Mouse (Mus musculus): ENCODE results near the gene Fev. TPM values are rescaled to one million over a fixed set of nuclear protein-coding genes. Genes with fewer than 3 reads are reported as not detected.
A peak's percentile ranks its signal among the peaks of the same experiment; 100 is the strongest.

The Fev gene
- total and polyA plus RNA-seq, 2 experiments from 2014 or later, result 1.8 to 3.4 TPM

GRCm38 (mm10) chr1:74850251-74850650 lies 35.0 kb downstream of the Fev start:
- H3K36me3 ChIP-seq (ENCODE audit: insufficient read depth, low read length), result no peaks in the 10 kb centered on the region
- H3K27ac ChIP-seq (ENCODE audit: low read depth, low read length), result no peak overlapping the region
- DNase-seq (ENCODE audit: low spot score) (no peak), ATAC-seq (ENCODE audit: low FRiP score) (no peak)
- H3K9ac ChIP-seq (replicated peaks; ENCODE audit: low read length, poor library complexity, severe bottlenecking), result no peak overlapping the region
- no peaks in the 10 kb centered on the region for H3K9me3 ChIP-seq (ENCODE audit: low read length)
- H3K4me3 ChIP-seq (ENCODE audit: low read depth, low read length), result no peak overlapping the region
- no peak for TF ChIP-seq CTCF (IDR thresholded peaks at IDR 0.05)
- WGBS, result 30% methylated on average over 6 of the region's 6 CpGs
- H3K4me2 ChIP-seq (ENCODE audit: low read depth, low read length, poor library complexity, severe bottlenecking), result no peak overlapping the region
- H3K4me1 ChIP-seq (ENCODE audit: insufficient read depth, low read length), result peaks cover 5% of the 10 kb centered on the region; the same call in 1 of the 2 replicates
- no peaks in the 10 kb centered on the region for H3K27me3 ChIP-seq (ENCODE audit: insufficient read depth, low read length)

- H3K27me3 ChIP-seq (ENCODE audit: insufficient read depth, low read length), result no peaks in the 10 kb centered on the region
- H3K36me3 ChIP-seq (ENCODE audit: insufficient read depth, low read length), result no peaks in the 10 kb centered on the region
- H3K9ac ChIP-seq (replicated peaks; ENCODE audit: low read length, poor library complexity, severe bottlenecking), result no peak overlapping the region
- no peak overlapping the region for H3K4me2 ChIP-seq (ENCODE audit: low read depth, low read length, poor library complexity, severe bottlenecking)
- WGBS, result 47% methylated on average over 5 of the region's 5 CpGs
- H3K4me3 ChIP-seq (ENCODE audit: low read depth, low read length), result no peak overlapping the region
- H3K9me3 ChIP-seq (ENCODE audit: low read length), result no peaks in the 10 kb centered on the region
- DNase-seq (ENCODE audit: low spot score) (no peak), ATAC-seq (ENCODE audit: low FRiP score) (no peak)
- no peak for TF ChIP-seq CTCF (IDR thresholded peaks at IDR 0.05)
- H3K4me1 ChIP-seq (ENCODE audit: insufficient read depth, low read length), result peaks cover 5% of the 10 kb centered on the region; the same call in 1 of the 2 replicates
- H3K27ac ChIP-seq (ENCODE audit: low read depth, low read length), result no peak overlapping the region
These were observed 36.3 kb downstream of the Fev start for GRCm38 (mm10) chr1:74848946-74849345.

- no peak overlapping the region for H3K4me2 ChIP-seq (ENCODE audit: low read depth, low read length, poor library complexity, severe bottlenecking)
- 56% methylated on average over 9 of the region's 9 CpGs for WGBS
- DNase-seq (ENCODE audit: low spot score) (no peak), ATAC-seq (ENCODE audit: low FRiP score) (no peak)
- H3K4me3 ChIP-seq (ENCODE audit: low read depth, low read length), result no peak overlapping the region
- TF ChIP-seq CTCF (IDR thresholded peaks at IDR 0.05), result no peak
- H3K27me3 ChIP-seq (ENCODE audit: insufficient read depth, low read length), result no peaks in the 10 kb centered on the region
- H3K9ac ChIP-seq (replicated peaks; ENCODE audit: low read length, poor library complexity, severe bottlenecking), result no peak overlapping the region
- H3K9me3 ChIP-seq (ENCODE audit: low read length), result no peaks in the 10 kb centered on the region
- H3K4me1 ChIP-seq (ENCODE audit: insufficient read depth, low read length), result 0 out of 2 replicates have a peak, but pooled peaks cover 2% of the 10 kb centered on the region
- H3K27ac ChIP-seq (ENCODE audit: low read depth, low read length), result no peak overlapping the region
- no peaks in the 10 kb centered on the region for H3K36me3 ChIP-seq (ENCODE audit: insufficient read depth, low read length)
These were observed 38.9 kb downstream of the Fev start for GRCm38 (mm10) chr1:74846341-74846740.

- Histone ChIP-seq H3K36me3 (ENCODE audit: insufficient read depth, low read length) (no peaks in the 10 kb centered on the region), H3K9ac (replicated peaks; ENCODE audit: low read length, poor library complexity, severe bottlenecking) (no peak overlapping the region), H3K9me3 (ENCODE audit: low read length) (no peaks in the 10 kb centered on the region), H3K4me2 (ENCODE audit: low read depth, low read length, poor library complexity, severe bottlenecking) (no peak overlapping the region), H3K27ac (ENCODE audit: low read depth, low read length) (no peak overlapping the region), H3K4me3 (ENCODE audit: low read depth, low read length) (no peak overlapping the region), H3K4me1 (ENCODE audit: insufficient read depth, low read length) (no peaks in the 10 kb centered on the region), H3K27me3 (ENCODE audit: insufficient read depth, low read length) (no peaks in the 10 kb centered on the region)
- no peak for DNase-seq (ENCODE audit: low spot score)
- no peak for ATAC-seq (ENCODE audit: low FRiP score)
- 87% methylated on average over 5 of the region's 5 CpGs for WGBS
- no peak for TF ChIP-seq CTCF (IDR thresholded peaks at IDR 0.05)
These were observed 42.1 kb downstream of the Fev start for GRCm38 (mm10) chr1:74843090-74843489.

GRCm38 (mm10) chr1:74833255-74833654 lies 52.0 kb downstream of the Fev start:
- WGBS, result 87% methylated on average over 3 of the region's 3 CpGs
- DNase-seq (ENCODE audit: low spot score), result no peak
- no peaks in the 10 kb centered on the region for H3K36me3 ChIP-seq (ENCODE audit: insufficient read depth, low read length)
- no peaks in the 10 kb centered on the region for H3K4me1 ChIP-seq (ENCODE audit: insufficient read depth, low read length)
- TF ChIP-seq CTCF (IDR thresholded peaks at IDR 0.05), result no peak
- no peaks in the 10 kb centered on the region for H3K27me3 ChIP-seq (ENCODE audit: insufficient read depth, low read length)
- ATAC-seq (ENCODE audit: low FRiP score), result no peak
- no peak overlapping the region for H3K4me2 ChIP-seq (ENCODE audit: low read depth, low read length, poor library complexity, severe bottlenecking)
- H3K9ac ChIP-seq (replicated peaks; ENCODE audit: low read length, poor library complexity, severe bottlenecking), result no peak overlapping the region
- H3K27ac ChIP-seq (ENCODE audit: low read depth, low read length), result no peak overlapping the region
- H3K9me3 ChIP-seq (ENCODE audit: low read length), result no peaks in the 10 kb centered on the region
- no peak overlapping the region for H3K4me3 ChIP-seq (ENCODE audit: low read depth, low read length)

MicroRNAs within 50 kb of the gene (microRNA counts, 519-probe panel; counts per million panel counts)
- microRNA mmu-miR-375, result 528 counts per million, percentile 58 among the panel's probes with 10 or more counts

Small RNA genes lying within 50 kb of the gene (microRNA-seq; reads per million reads assigned to microRNA genes)
- gene Mir375 (ENCODE audit: borderline number of aligned reads), result 298 reads per million, percentile 58 among the genes with 10 or more reads in this experiment

Other genes starting within 250 kb of the Fev start
- gene Ttll4, start 223.7 kb downstream of the Fev start, total RNA-seq (2014; rRNA removed), result 25.9 and 26.2 TPM in 2 replicates
- 4.2 and 4.4 TPM in 2 replicates for gene Ttll4, start 223.7 kb downstream of the Fev start, polyA plus RNA-seq (2015; fragmentation: Nextera tagmentation; extraction: Ambion mirVana)
- gene Cyp27a1, start 171.8 kb downstream of the Fev start, total RNA-seq (2014; rRNA removed), result 4.4 TPM in 2 replicates
- 2.3 and 2.6 TPM in 2 replicates for gene Cyp27a1, start 171.8 kb downstream of the Fev start, polyA plus RNA-seq (2015; fragmentation: Nextera tagmentation; extraction: Ambion mirVana)
- gene Prkag3, start 136.2 kb downstream of the Fev start, total RNA-seq (2014; rRNA removed), result 0.11 TPM in 1 of 2 replicates, not detected in the other
- 0.09 TPM in 1 of 2 replicates, not detected in the other for gene Prkag3, start 136.2 kb downstream of the Fev start, polyA plus RNA-seq (2015; fragmentation: Nextera tagmentation; extraction: Ambion mirVana)
- gene Wnt6, start 113.5 kb downstream of the Fev start, total RNA-seq (2014; rRNA removed), result 6.2 and 8.4 TPM in 2 replicates
- gene Wnt6, start 113.5 kb downstream of the Fev start, polyA plus RNA-seq (2015; fragmentation: Nextera tagmentation; extraction: Ambion mirVana), result 6.3 and 6.6 TPM in 2 replicates
- 0.09 and 0.82 TPM in 2 replicates for gene Wnt10a, start 93.9 kb downstream of the Fev start, total RNA-seq (2014; rRNA removed)
- 0.10 and 0.38 TPM in 2 replicates for gene Wnt10a, start 93.9 kb downstream of the Fev start, polyA plus RNA-seq (2015; fragmentation: Nextera tagmentation; extraction: Ambion mirVana)
- 64.0 and 70.2 TPM in 2 replicates for gene Cdk5r2, start 30.5 kb downstream of the Fev start, total RNA-seq (2014; rRNA removed)
- 15.4 and 17.8 TPM in 2 replicates for gene Cdk5r2, start 30.5 kb downstream of the Fev start, polyA plus RNA-seq (2015; fragmentation: Nextera tagmentation; extraction: Ambion mirVana)
- not detected in 2 replicates for gene Cryba2, start 7.7 kb upstream of the Fev start, total RNA-seq (2014; rRNA removed)
- gene Cryba2, start 7.7 kb upstream of the Fev start, polyA plus RNA-seq (2015; fragmentation: Nextera tagmentation; extraction: Ambion mirVana), result 0.49 and 0.80 TPM in 2 replicates
- 4.0 and 4.1 TPM in 2 replicates for gene Cfap65, start 50.2 kb upstream of the Fev start, total RNA-seq (2014; rRNA removed)
- gene Cfap65, start 50.2 kb upstream of the Fev start, polyA plus RNA-seq (2015; fragmentation: Nextera tagmentation; extraction: Ambion mirVana), result 0.94 and 1.5 TPM in 2 replicates
- 0.16 and 1.2 TPM in 2 replicates for gene Ihh, start 66.3 kb upstream of the Fev start, total RNA-seq (2014; rRNA removed)
- gene Ihh, start 66.3 kb upstream of the Fev start, polyA plus RNA-seq (2015; fragmentation: Nextera tagmentation; extraction: Ambion mirVana), result 0.21 TPM in 2 replicates
- 1.8 and 2.4 TPM in 2 replicates for gene Nhej1, start 239.8 kb upstream of the Fev start, total RNA-seq (2014; rRNA removed)
- 2.9 and 3.4 TPM in 2 replicates for gene Nhej1, start 239.8 kb upstream of the Fev start, polyA plus RNA-seq (2015; fragmentation: Nextera tagmentation; extraction: Ambion mirVana)
- not detected in 2 replicates for gene Slc23a3, start 248.5 kb upstream of the Fev start, total RNA-seq (2014; rRNA removed)
- gene Slc23a3, start 248.5 kb upstream of the Fev start, polyA plus RNA-seq (2015; fragmentation: Nextera tagmentation; extraction: Ambion mirVana), result not detected in 2 replicates

Data from midbrain, postnatal 0 days (tissue).